Mouse (Mus musculus): ENCODE results near the gene Rab3a.

The Rab3a gene

DNA sequence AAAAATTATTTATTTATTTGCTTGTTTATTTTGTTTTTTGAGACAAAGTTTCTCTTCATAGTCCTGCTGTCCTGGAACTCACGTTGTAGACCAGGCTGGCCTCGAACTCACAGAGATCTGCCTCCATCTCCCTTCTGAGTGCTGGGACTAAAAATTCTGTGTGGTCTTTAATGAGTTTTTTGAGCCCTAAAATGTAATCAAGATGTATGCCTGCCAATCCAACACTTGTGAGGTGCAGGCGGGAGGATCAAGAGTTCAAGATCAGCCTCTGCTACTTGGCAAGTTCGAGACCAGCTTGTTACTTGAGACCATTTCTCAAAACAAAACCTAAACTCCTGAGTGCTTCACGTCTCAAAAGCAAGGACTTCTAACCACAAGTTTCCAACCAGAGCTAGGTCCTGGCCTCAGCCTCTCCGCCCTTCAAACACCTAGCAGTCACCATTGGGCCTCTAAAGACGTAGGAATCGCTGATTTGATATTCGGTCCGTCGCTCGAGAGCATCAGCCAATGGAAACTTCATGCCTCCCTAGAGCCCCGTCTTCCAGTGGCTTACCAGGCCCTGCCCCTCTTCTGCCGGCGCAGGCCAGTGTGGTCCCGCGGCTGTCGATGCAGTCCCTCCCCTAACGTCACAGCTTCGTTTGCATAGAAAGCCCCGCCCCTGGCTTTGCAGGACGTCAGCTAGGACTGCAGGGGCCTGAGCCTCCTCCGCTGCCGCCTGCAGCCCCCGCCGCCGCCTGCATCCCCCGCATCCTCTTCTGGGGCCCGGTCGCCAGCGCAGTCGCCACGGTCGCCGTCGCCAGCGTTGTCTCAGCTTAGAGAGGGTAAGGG lies at the start of gene Rab3a:
Rab3a (plus strand) TSS at position 637 of the 828 bp plus-strand sequence.
- peak; percentile 97 to 98 for DNase-seq (ENCODE audit: low spot score in 2 of 2)

DNA sequence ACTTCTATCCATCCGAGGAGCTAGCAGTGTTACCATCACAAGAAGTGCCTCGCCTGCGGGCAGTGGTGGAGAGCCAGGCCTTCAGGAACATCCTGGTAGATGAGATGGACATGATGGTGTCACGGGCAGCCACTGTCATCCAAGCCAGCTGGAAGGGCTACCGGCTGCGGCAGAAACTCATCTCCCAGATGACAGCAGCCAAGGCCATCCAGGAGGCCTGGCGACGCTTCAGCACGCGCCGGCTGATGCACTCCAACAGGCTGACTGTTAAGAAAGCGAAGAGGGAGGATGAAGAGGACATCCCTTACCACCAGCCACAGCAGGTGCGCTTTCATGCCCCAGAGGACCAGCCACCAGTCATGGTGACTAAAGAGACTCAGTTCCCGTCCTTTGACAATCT lies 46.2 kb upstream of the Rab3a start:
- no peak for DNase-seq (ENCODE audit: low spot score in 2 of 2)

DNA sequence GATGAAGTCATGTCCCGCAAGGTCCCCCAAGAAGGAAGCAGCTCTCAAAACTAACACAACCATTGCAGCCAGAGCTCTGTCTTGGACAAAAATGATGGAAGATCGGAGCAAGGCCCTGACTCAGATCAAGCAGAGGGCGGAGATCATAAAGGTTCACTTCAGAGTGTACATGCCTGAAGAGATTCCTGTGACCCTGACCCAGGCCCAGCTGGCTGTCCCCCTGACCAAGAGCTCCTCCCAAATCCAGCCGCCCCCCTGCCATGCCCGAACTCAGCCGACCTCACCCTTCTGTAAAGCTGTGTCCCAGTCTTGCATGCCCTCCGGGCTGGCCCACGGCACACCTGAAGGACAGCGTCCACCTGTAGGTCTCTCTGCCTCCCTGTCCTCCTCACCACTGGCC lies 44.7 kb upstream of the Rab3a start:
- no peak for DNase-seq (ENCODE audit: low spot score in 2 of 2)

DNA sequence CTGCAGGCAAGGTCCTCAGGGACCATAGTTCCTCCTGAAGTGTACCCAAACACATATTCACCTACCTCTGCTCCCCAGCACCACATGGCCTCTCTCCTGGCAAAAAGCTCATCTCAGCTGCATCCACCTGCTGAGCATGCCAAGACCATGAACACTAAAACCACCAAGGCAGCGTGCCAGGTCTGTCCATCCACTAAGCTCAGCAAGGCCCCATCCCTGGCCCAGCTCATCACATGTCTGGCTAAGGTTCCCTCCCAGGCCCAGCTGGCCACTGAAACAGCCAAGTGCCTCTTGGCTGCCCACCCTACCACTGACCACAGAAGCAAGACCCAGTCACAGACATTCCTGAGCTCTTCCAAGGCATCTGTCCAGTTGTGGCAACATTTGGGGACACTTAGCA lies 44.2 kb upstream of the Rab3a start:
- no peak for DNase-seq (ENCODE audit: low spot score in 2 of 2)

- DNase-seq (ENCODE audit: low spot score in 2 of 2): no peak
Observed at GRCm38 (mm10) chr8:70711041-70711440, 43.4 kb upstream of the Rab3a start.

GRCm38 (mm10) chr8:70713991-70714390 lies 40.5 kb upstream of the Rab3a start:
- no peak for DNase-seq (ENCODE audit: low spot score in 2 of 2)

GRCm38 (mm10) chr8:70715086-70715485 lies 39.4 kb upstream of the Rab3a start:
- no peak for DNase-seq (ENCODE audit: low spot score in 2 of 2)

DNA sequence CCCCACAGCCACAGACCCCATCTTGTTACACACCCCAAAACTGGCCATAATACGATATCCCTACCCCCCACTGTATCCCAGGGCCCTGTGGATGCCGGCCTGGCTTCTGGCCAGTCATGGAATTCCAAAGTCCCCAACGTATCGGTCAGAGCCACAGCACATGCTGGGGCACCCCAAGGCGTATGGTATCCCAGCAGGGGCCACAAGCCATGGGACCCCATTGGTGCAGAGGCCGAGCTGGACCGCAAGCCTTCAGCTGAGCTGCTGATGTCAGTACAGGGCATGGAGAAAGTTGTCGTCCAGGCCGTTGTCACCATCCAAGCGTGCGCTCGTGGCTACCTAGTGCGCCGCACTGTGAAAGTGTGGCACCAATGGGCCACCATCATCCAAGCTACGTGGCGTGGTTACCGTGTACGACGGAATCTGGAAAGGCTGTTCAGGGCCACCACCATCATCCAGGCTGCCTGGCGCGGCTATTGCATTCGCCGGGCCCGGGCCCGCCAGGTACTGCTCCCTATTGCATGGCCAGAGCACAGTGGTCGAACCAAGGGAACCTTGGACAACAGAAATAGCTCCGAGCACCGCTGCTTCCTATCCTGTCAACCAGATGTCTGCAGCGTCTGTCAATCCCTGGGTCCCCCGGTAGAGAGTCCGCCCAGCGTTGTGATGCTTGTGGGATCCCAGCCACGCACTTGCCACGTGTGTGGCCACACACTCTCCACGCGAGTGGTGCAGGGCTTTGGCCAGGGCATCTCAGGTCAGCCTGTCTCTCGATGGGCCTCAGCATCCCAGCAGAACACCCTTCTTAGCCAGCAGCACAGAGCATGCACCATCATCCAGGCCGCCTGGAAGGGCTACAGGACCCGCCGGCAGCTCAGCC lies 37.7 kb upstream of the Rab3a start:
- no peak for DNase-seq (ENCODE audit: low spot score in 2 of 2)

- DNase-seq (ENCODE audit: low spot score in 2 of 2): peak; percentile 51 to 67
Observed at GRCm38 (mm10) chr8:70718297-70718696, 36.2 kb upstream of the Rab3a start, which contains the start of gene Gm3336. TSS of gene Gm3336 (plus strand) at chr8:70718543.

DNA sequence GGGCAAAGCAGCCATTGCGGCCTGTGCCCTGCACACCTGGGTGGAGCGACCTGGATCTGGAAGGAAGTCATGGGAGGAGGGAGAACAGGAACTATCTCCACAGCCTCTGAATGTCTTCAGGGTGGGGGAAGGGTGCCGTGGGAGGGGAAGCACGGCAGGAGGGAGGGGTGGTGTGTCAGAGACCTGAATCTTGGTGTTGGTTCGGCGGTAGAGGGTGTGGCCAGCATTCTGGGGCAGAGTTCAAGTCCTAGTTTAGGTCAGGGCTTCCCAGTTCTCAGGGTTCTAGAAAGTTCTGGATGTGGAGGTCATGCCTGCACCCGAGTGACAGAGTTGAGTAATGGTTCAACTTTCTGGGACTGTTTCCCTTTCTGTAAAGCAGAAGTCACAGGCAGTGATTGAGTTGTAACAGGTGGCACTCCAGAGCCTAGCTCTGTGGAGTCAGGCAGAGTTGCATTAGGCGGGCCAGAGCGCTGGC lies 34.6 kb upstream of the Rab3a start:
- no peak for DNase-seq (ENCODE audit: low spot score in 2 of 2)

DNA sequence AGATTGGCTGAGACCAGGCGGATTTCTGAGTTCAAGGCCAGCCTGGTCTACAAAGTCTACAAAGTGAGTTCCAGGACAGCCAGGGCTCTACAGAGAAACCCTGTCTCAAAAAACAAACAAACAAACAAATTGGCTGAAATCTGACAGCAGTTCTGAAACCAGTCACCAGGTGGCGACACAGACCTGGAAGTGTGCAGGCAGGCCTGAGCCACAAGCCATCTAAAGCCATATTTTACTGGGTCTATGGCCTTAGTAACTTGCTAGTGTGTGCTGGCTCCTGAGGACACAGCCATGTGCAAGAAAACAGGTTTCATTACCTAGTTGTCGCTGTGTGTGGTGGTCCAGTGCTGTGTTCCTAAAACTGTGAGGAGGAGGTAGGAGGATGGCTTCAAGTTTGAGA lies 33.7 kb upstream of the Rab3a start:
- peak; percentile 85 to 88 for DNase-seq (ENCODE audit: low spot score in 2 of 2)

DNA sequence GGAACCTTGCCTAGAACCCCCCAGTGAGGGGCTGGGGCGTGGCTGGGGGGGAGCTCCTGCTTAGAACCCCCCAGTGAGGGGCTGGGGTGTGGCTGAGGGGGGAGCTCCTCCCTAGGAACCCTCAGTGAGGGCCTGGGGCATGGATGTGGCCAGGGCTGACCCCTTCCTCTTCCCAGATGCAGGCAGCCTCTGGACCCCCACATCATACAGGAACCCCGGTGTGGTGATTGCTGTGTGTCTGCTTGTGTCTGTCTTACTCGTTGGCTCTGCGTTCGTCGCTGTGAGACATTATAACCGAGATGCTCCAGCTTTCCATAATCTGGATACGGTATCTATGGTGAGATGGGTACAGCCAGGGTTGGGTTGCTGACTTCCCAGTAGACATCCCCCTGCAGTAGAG lies 32.9 kb upstream of the Rab3a start:
- DNase-seq (ENCODE audit: low spot score in 2 of 2): no peak

DNA sequence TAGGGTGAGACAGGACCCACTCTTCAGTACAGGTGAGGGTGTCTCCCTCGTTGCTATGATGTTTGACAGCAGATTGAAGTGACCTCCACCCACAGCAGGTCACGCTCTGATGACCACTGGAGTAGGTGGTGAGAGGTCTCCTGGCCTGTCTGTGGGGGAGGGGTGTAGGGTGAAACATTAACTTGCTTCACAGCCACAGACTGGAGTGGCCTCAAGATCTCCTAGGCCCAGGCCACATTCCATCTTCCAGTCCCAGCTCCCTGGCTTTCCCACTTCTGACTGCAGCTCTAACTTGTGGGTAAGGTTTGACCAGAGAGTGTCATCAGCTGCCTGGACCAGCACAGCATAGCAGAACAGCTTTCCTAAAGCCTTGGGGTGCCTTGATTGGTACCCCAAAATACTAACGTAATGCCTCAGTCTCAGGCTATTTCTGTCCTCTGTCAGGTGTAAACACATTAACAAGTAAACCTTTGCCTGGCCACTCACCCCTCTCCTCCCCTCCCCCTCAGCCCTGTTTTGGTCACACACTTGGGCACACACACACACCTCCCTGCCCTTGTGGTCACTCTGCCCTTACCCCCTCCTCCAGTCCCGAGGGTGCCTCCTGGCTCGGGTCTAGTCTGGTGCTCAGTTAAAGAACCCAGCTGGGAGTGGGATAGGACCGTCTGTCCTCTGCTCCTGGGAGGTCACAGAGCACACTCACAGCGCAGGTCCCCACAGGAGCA lies 30.8 kb upstream of the Rab3a start, which contains the start of gene Pde4c:
Pde4c (plus strand) TSS at position 235 of the 725 bp plus-strand sequence.
- DNase-seq (ENCODE audit: low spot score in 2 of 2): no peak

DNA sequence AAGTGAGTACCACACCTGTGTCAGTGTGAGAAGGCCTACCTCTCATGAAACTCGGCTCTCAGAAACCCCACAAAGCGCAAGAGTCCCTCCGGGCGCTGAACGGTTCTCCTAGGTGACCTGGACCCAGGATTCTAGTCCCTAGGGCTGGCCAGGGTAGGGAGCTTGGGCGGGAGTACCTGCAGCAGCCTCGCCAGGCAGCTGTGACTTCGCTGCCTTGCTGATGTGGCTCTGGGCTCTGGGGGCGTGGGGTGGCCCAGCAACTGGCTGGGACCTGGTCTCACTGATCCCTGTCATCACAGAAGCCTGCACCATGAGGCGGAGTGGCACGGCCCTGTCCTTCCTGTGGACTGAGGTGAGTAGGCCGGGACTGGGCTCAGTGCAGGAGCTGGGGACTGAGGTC lies 30.3 kb upstream of the Rab3a start:
- DNase-seq (ENCODE audit: low spot score in 2 of 2): no peak

DNA sequence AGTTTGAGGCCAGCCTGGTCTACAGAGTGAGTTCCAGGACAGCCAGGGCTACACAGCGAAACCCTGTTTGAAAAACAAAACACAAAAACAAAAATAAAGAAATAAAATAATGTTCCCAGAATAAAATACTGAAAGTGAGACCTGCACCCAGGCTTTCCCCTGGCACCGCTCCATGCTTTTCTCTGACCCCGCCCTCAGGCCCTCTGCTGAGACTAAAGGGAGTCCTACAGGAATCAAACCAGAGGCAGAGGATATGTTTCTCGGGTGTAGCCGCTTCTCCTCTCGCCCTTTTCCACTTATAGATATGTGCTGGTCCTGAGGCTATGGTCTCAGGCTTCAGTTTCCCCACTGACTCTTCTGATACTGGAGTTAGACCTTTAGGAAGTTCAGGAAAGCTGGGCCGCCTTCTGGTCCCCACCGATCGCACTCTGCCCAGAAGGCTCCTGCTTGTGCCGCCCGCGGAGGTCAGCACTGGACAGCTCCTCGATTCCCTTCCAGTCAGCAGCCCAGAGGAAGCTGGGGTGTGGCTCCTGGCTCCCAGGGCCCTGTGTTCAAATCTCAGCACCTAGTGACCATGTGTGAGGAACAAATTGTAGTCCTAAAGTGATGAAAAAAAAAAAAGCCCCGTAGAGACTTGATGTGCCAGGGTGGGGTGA lies 28.6 kb upstream of the Rab3a start:
- DNase-seq (ENCODE audit: low spot score in 2 of 2): no peak

DNA sequence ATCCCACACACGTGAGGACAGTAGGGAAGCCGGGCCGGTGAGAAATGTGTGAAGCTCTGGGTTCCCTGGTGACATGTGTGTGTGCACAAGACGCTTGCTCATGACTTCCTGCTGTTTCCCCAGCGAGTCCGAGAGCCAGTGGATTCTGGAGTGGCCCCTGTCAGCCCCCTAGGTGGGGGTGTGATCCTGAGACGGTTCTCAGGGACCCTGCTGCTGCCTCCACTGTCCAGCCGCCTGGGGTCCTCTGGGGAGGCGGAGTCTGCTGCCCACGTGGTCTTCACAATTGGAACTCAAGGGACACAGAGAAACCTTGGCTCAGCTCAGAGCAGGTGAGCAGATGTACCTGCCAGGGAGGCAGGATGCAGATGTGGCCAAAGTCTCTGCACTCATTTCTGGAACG lies 27.8 kb upstream of the Rab3a start:
- DNase-seq (ENCODE audit: low spot score in 2 of 2): no peak

DNA sequence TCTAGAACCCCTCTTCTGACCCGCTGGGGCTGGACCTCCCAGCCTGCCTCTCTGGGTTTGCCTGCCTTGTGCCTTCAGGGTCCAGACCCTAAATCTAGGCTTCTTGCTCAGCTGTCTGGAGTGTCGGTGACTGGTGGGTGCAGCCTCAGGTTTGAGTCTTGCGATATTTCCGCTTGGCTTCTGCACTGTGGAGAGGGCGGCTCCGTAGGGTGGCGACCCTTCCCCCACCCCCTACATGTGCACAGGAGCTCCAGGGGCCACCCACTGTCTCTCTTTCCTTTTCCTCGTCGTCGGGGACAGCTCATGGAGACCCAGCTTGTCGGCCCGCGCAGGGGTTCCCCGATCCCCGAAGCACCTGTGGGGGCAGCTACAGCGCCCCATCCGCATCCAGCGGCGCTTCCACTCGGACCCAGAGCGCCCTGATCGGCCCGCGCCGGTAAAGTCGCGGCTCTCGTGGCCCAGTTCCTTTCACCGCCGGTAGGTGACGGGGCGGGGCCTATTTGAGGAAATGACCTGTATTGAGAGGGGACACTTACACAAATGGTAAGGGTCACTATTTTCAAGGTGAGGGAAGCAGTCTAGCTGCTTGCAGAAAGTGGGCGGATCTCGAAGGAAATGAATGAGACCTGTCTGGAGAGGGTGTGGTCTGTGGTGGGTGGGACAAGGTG lies 24.5 kb upstream of the Rab3a start:
- no peak for DNase-seq (ENCODE audit: low spot score in 2 of 2)

DNA sequence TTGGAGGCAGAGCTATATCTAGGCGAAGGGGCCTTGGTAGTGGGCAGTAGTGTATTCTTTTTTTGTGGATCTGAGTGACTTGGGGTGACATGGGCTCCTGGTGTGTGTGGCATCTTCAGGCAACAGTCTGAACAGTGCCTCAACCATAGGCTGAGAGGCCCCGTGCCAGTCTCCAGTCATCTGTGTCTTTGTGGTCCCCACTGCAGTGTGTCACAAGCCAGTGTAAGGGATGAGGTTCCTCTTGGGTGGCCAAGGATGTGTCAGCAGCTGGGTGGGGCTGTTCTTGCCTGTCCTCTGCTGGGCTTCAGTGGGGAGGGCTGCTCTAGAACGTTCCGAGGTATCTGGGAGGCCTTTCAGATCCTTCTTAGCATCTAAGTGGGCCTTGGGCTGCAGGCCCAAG lies 23.5 kb upstream of the Rab3a start:
- DNase-seq (ENCODE audit: low spot score in 2 of 2): no peak

DNA sequence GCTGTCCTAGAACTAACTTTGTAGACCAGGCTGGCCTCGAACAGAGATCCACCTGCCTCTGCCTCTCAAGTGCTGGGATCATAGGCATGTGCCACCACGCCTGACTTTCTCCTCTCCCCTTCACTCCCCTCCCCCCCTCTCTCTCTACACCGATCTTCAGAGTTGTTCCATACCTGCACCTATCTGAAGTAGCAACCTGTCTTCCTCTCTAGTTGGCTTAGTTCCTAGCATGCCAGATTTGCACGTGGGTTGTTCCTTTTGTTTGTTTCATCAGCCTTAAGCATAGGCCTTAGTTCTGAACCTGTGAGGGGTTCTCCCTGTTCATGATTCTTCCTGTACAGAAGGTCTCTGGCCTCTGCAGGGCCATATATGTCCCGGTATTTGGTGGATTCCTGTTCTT lies 16.8 kb upstream of the Rab3a start:
- no peak for DNase-seq (ENCODE audit: low spot score in 2 of 2)

- no peak for DNase-seq (ENCODE audit: low spot score in 2 of 2)
Observed at GRCm38 (mm10) chr8:70738211-70738610, 16.3 kb upstream of the Rab3a start.

DNA sequence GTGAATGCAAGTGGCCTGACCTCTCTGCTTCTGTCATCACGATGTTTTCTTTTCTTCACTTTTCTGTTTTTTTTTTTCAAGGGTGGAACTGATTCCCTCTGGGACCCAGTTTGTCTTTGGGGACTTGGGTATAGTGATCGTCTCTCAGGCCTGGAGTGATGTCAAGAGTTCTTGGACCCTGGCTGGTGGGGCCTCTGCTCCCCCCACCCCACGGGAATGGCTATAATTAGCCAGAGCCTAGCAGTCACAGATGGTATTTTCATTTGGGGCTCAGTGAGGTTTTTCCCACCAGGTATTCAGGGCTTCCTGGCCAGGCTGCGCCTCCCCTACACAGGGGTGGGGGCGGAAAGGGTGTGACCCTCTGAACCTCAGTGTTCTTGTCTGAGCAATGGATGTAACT lies 12.8 kb upstream of the Rab3a start:
- no peak for DNase-seq (ENCODE audit: low spot score in 2 of 2)
